Mouse (Mus musculus): ENCODE results near the gene Tbxa2r.

DNA sequence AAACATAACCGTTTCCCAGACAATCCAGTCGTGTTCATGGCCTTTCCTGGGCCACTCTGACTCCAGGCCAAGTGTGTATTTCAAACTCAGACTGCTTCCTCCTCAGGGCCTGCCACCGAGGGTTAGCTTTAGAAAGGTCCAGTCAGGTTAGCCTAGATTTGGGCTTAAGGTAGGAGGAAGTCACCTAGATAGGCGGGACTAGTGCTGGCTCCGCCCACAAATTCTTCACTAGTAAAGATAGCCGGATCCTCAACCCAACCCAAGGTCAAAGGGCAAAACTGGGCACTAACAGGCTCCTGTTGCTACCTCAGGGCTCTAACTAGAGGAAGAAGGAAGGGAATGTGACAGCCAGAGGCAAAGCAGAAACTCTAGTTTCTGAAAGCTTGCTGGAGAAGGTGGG is 41.9 kb upstream of the Tbxa2r start:
- no peak for TF ChIP-seq CTCF (IDR thresholded peaks at IDR 0.05; ENCODE audit: extremely low read depth, insufficient read depth, insufficient read length, insufficient replicate concordance)
- no peak for TF ChIP-seq POLR2A (IDR thresholded peaks at IDR 0.05; ENCODE audit: low read depth, low read length)

Measured in spleen, adult 2 months (tissue).